Comparison of ENCODE assay signal across 9 mouse cellular contexts in the genomic region with DNA sequence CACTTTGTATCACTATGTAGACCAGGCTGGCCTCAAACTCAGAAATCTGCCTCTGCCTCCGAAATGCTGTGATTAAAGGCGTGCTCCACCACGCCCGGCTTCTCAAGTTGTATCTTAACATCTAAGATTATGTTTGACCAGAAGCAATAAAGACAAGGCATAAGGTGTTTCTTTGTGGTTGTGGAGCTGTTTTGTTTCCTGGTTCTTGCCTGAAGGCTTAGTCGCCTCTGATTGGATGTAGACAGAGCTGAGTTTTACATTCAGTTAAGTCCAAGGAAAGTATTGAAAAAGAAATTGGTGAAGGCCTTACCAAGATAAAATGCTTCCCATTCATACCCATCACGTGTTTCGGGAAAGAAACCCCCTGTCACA. TPM values are rescaled to one million over a fixed set of nuclear protein-coding genes. Genes with fewer than 3 reads are reported as not detected.
DNase-seq lines count a peak whose midpoint lies in the region; ATAC-seq and TF ChIP-seq lines count a peak whose summit lies in the region.
"Had no signal": no experiment of that assay in that cellular context is flagged by ENCODE, and none has a peak within 500 bp of the region (broad histone marks: within the 10 kb centered on the region; RNA-seq: fewer than 3 reads in every experiment).

No protein-coding gene starts in this region.

- no peaks in the 10 kb centered on the region for H3K9me3 ChIP-seq in heart, embryonic 10.5 days
- no peaks in the 10 kb centered on the region for H3K9me3 ChIP-seq in E14TG2a.4 (ENCODE audit: low read length)
- H3K9me3 ChIP-seq in hindbrain, embryonic 11.5 days (ENCODE audit: control insufficient read depth, low read length): no peaks in the 10 kb centered on the region

- H3K79me2 ChIP-seq in macrophage (ENCODE audit: inconsistent target): peaks cover 8% of the 10 kb centered on the region; the same call in 1 of the 2 replicates

- H3K4me2 ChIP-seq in hindbrain, embryonic 11.5 days (replicated peaks; ENCODE audit: low read depth, low read length): peak overlapping the region; percentile 92; the same call in 1 of the 2 replicates

- WGBS in heart, embryonic 10.5 days: 78% methylated on average over 7 of the region's 7 CpGs
- 85% methylated on average over 7 of the region's 7 CpGs for WGBS in hindbrain, embryonic 11.5 days
- 89% methylated on average over 7 of the region's 7 CpGs for WGBS in macrophage (ENCODE audit: missing documents)

- ATAC-seq in hindbrain, embryonic 11.5 days (ENCODE audit: low FRiP score): no peak

- peak overlapping the region; percentile 98 for H3K4me3 ChIP-seq in heart, embryonic 10.5 days
- H3K4me3 ChIP-seq in E14TG2a.4 (replicated peaks; ENCODE audit: low read length) (peak overlapping the region; percentile 90), macrophage (ENCODE audit: inconsistent target) (peak overlapping the region; percentile 72)
- no peak overlapping the region for H3K4me3 ChIP-seq in hindbrain, embryonic 11.5 days (ENCODE audit: low read depth, low read length)

- 0 out of 2 replicates have a peak, but pooled peaks cover 4% of the 10 kb centered on the region for H3K36me3 ChIP-seq in heart, embryonic 10.5 days
- no peaks in the 10 kb centered on the region for H3K36me3 ChIP-seq in E14TG2a.4 (ENCODE audit: insufficient read depth, low read length)
- no peaks in the 10 kb centered on the region for H3K36me3 ChIP-seq in hindbrain, embryonic 11.5 days (ENCODE audit: control insufficient read depth, insufficient read depth, low read length)
- H3K36me3 ChIP-seq in macrophage (ENCODE audit: inconsistent target): no peaks in the 10 kb centered on the region

- no peak overlapping the region for H3K9ac ChIP-seq in hindbrain, embryonic 11.5 days (ENCODE audit: low read depth, low read length)

- no peak overlapping the region for H3K27ac ChIP-seq in heart, embryonic 10.5 days
- no peak overlapping the region for H3K27ac ChIP-seq in hindbrain, embryonic 11.5 days (ENCODE audit: low read depth, low read length)
- H3K27ac ChIP-seq in macrophage: no peak overlapping the region

- H3K27me3 ChIP-seq in heart, embryonic 10.5 days (ENCODE audit: insufficient read depth, poor library complexity, severe bottlenecking): no peaks in the 10 kb centered on the region
- peaks cover 14% of the 10 kb centered on the region for H3K27me3 ChIP-seq in E14TG2a.4 (ENCODE audit: insufficient read depth, low read length)
- no peaks in the 10 kb centered on the region for H3K27me3 ChIP-seq in hindbrain, embryonic 11.5 days (ENCODE audit: control insufficient read depth, insufficient read depth, low read length)

- DNase-seq in heart, embryonic 10.5 days (ENCODE audit: low spot score): no peak
- no peak for DNase-seq in heart, adult 11 months
- DNase-seq in hindbrain, embryonic 11.5 days (ENCODE audit: low spot score): no peak
- DNase-seq in thymus, postnatal 36 days: no peak
- DNase-seq in embryo, embryonic 10 days (ENCODE audit: low spot score): no peak
- DNase-seq in urinary bladder, postnatal 14 days (ENCODE audit: low spot score): no peak
- DNase-seq: cerebellum, adult 2 months had no signal

- peaks cover 38% of the 10 kb centered on the region for H3K4me1 ChIP-seq in heart, embryonic 10.5 days
- peaks cover 48% of the 10 kb centered on the region for H3K4me1 ChIP-seq in E14TG2a.4 (replicated peaks; ENCODE audit: low read depth, low read length)
- no peaks in the 10 kb centered on the region for H3K4me1 ChIP-seq in hindbrain, embryonic 11.5 days (replicated peaks; ENCODE audit: control insufficient read depth, insufficient read depth, low read length)

- no peak for TF ChIP-seq CTCF in E14TG2a.4 (conservative IDR thresholded peaks at IDR 0.05; ENCODE audit: low read length)

RNA-seq across cellular contexts. Expression of gene Lclat1, which starts 1.1 kb away (rescaled TPM):
- polyA plus RNA-seq in heart, embryonic 10.5 days (2016; fragmentation: Nextera tagmentation; extraction: Ambion mirVana): 24.4 and 37.9 TPM in 2 replicates
- 16.7 and 17.2 TPM in 2 replicates for polyA plus RNA-seq in hindbrain, embryonic 11.5 days (2014; fragmentation: Nextera tagmentation; extraction: Ambion mirVana)
- 10 to 100 TPM in 21 of 26 experiments, 1 to 10 TPM in 5; 4.3 to 32.2 (median 16.3) TPM for total RNA-seq in macrophage (2018; cell fraction: chromatin; rRNA removed)
- total RNA-seq in macrophage (2018; cell fraction: cytosol; rRNA removed): 10 to 100 TPM; 15.5 to 26.7 (median 20.5) TPM
- total RNA-seq in macrophage (2018; cell fraction: nucleus; rRNA removed): 10 to 100 TPM in 25 of 26 experiments, 1 to 10 TPM in 1; 9.5 to 44.6 (median 22.1) TPM
- polyA plus RNA-seq in macrophage (2018): 12.4 to 22.3 TPM (median 21.6 TPM) in 3 replicates
